Mouse (Mus musculus) G1E (cell line): ENCODE measurements around the gene Chst15.

ENCODE experiments used
- CTCF ChIP-seq: IDR thresholded peaks from 2 replicates; pipeline ENCODE4 v1.5.1; 2012; ENCODE audit warnings: low read depth, low read length, inconsistent platforms, mixed read lengths
- GATA1 ChIP-seq: IDR thresholded peaks from 2 replicates; pipeline ENCODE4 v1.6.1; 2012; ENCODE audit warnings: borderline replicate concordance, low read length, inconsistent platforms, mixed read lengths
- GATA2 ChIP-seq: IDR thresholded peaks from 2 replicates; pipeline ENCODE4 v1.6.1; 2012; ENCODE audit warnings: low read depth, low read length, inconsistent platforms, borderline replicate concordance

- TF ChIP-seq GATA2 (no peak), CTCF (no peak), GATA1 (no peak)
Measured at GRCm38 (mm10) chr7:132281753-132282152, 35.3 kb downstream of the Chst15 start.
